Mouse (Mus musculus) forebrain, embryonic 16.5 days (tissue): ENCODE measurements around the gene Sp1. TPM values are rescaled to one million over a fixed set of nuclear protein-coding genes. Genes with fewer than 3 reads are reported as not detected.

Experiments
- ATAC-seq: fragments of 200-750 bp; cut with Nextera tagmentation; 2 replicates; pipeline ENCODE4 v1.8.0; 2017; ENCODE audit warnings: mild to moderate bottlenecking, moderate library complexity
- H3K27ac ChIP-seq: fragments of 300-500 bp; sonication (generic); 2 replicates; pipeline ENCODE4 v1.5.1; 2014; ENCODE audit warnings: low read length, control low read depth
- H3K27me3 ChIP-seq: fragments of 300-500 bp; sonication (generic); replicated peaks from 2 replicates; pipeline ENCODE4 v1.6.1; 2014; ENCODE audit warnings: low read length; ENCODE audit not compliant: control insufficient read depth, insufficient read depth
- H3K36me3 ChIP-seq: fragments of 300-500 bp; sonication (generic); 2 replicates; pipeline ENCODE4 v1.6.1; 2014; ENCODE audit not compliant: control insufficient read depth, insufficient read depth
- H3K4me1 ChIP-seq: fragments of 300-500 bp; sonication (generic); replicated peaks from 2 replicates; pipeline ENCODE4 v1.6.1; 2014; ENCODE audit warnings: low read length; ENCODE audit not compliant: control insufficient read depth, insufficient read depth
- H3K4me2 ChIP-seq: fragments of 300-500 bp; sonication (generic); 2 replicates; pipeline ENCODE4 v1.6.1; 2014; ENCODE audit warnings: mild to moderate bottlenecking, low read length, control low read depth
- H3K4me3 ChIP-seq: fragments of 300-500 bp; sonication (generic); replicated peaks from 2 replicates; pipeline ENCODE4 v1.5.1; 2014; ENCODE audit warnings: mild to moderate bottlenecking, low read length, control low read depth
- H3K9ac ChIP-seq: fragments of 300-500 bp; sonication (generic); replicated peaks from 2 replicates; pipeline ENCODE4 v1.6.1; 2014; ENCODE audit warnings: low read depth, low read length, control low read depth
- H3K9me3 ChIP-seq: fragments of 300-500 bp; sonication (generic); 2 replicates; pipeline ENCODE4 v1.6.1; 2016; ENCODE audit warnings: low read length; ENCODE audit not compliant: control insufficient read depth
- WGBS: fragments of 180-500 bp; shearing (Covaris S2); extraction: QIAGEN DNeasy Blood & Tissue Kit; methylation state at CpG from one replicate; pipeline ENCODE4 v1.1.7; 2014; 5-methylcytosine and 5-hydroxymethylcytosine counted together
- polyA plus RNA-seq: library from polyadenylated mRNA; unstranded; fragments of >200 nt; fragmentation: Nextera tagmentation; extraction: Ambion mirVana; gene quantifications from 2 replicates; pipeline ENCODE4 v1.2.1, GENCODE M21; 2015

The Sp1 gene
- polyA plus RNA-seq, 1 experiment from 2014 or later = 5.0 TPM

GRCm38 (mm10) chr15:102450928-102451327 is 45.0 kb downstream of the Sp1 start:
- no peak for ATAC-seq
- H3K9ac ChIP-seq = no peak overlapping the region
- no peak overlapping the region for H3K4me2 ChIP-seq
- H3K27ac ChIP-seq = no peak overlapping the region
- no peak overlapping the region for H3K4me3 ChIP-seq
- H3K36me3 ChIP-seq = no peaks in the 10 kb centered on the region
- no peaks in the 10 kb centered on the region for H3K27me3 ChIP-seq
- H3K4me1 ChIP-seq = no peaks in the 10 kb centered on the region
- WGBS = 23% methylated on average over 7 of the region's 7 CpGs
- no peaks in the 10 kb centered on the region for H3K9me3 ChIP-seq

- H3K4me2 ChIP-seq = no peak overlapping the region
- WGBS = 81% methylated on average over 26 of the region's 26 CpGs
- no peak overlapping the region for H3K4me3 ChIP-seq
- no peak for ATAC-seq
- no peak overlapping the region for H3K27ac ChIP-seq
- H3K36me3 ChIP-seq = no peaks in the 10 kb centered on the region
- no peaks in the 10 kb centered on the region for H3K27me3 ChIP-seq
- no peak overlapping the region for H3K9ac ChIP-seq
- H3K4me1 ChIP-seq = no peaks in the 10 kb centered on the region
- no peaks in the 10 kb centered on the region for H3K9me3 ChIP-seq
These were observed 45.9 kb downstream of the Sp1 start for GRCm38 (mm10) chr15:102451666-102452430.

DNA sequence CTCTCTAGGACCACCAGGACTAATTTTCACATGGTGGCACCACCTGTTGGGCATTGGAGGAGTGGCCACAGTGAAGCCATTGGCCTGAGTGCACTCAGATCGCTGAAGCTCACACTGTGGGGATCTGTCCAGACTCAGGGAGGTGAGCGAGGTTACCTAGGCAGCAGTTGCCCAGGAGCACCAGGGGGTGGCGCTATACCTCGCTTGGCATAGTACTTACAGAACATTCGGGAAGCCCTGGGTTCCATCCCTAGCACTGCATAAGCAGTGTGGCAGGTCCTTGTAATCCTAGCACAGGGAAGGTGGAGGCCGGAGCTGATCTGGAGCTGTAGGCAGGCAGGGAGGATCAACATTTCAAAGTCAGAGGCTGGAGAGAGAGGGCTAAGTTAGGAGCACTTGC is 50.0 kb downstream of the Sp1 start:
- no peaks in the 10 kb centered on the region for H3K9me3 ChIP-seq
- 35% methylated on average over 6 of the region's 6 CpGs for WGBS
- H3K9ac ChIP-seq = no peak overlapping the region
- no peak overlapping the region for H3K27ac ChIP-seq
- H3K4me2 ChIP-seq = no peak overlapping the region
- H3K36me3 ChIP-seq = no peaks in the 10 kb centered on the region
- peaks cover 11% of the 10 kb centered on the region for H3K4me1 ChIP-seq
- H3K4me3 ChIP-seq = no peak overlapping the region
- ATAC-seq = no peak
- no peaks in the 10 kb centered on the region for H3K27me3 ChIP-seq

DNA sequence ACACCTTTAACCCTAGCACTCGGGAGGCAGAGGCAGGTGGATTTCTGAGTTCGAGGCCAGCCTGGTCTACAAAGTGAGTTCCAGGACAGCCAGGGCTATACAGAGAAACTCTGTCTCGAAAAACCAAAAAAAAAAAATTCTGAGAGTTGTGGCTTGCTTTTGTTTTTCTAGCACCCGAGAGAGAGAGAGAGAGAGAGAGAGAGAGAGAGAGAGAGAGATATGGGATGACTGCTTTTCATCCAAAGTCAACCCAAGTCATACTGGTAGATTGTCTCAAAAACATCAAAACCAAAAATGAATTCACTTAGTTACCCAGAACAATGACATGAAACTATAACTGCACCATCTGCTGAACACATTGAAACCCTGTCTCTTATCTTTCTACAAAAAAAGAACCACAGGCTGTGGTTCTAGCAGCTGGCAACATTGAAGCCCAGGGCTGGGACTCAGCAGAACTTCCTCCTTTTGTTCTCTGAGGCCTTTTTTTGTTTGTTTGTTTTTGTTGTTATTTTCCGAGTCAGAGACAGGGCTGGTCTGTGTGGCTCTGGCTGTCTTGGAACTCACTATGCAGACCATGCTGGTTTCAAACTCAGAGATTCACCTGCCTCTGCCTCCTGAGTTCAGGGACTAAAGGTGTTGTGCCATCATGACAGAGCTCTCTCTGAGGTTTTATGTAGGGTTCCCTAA is 52.2 kb downstream of the Sp1 start:
- ATAC-seq = no peak; the same call in 1 of the 2 replicates
- WGBS = 84% methylated on average over 5 of the region's 5 CpGs

GRCm38 (mm10) chr15:102458904-102459317 is 53.0 kb downstream of the Sp1 start, which contains the start of gene Prr13:
TSS of gene Prr13 (plus strand) at chr15:102459028.
- 0% methylated on average over 19 of the region's 19 CpGs for WGBS
- H3K4me1 ChIP-seq = peaks cover 11% of the 10 kb centered on the region
- ATAC-seq = peak; percentile 89
- peak within 1 kb of the TSS; percentile 24; the same call in 1 of the 2 replicates for H3K27ac ChIP-seq
- no peaks in the 10 kb centered on the region for H3K36me3 ChIP-seq
- peak within 1 kb of the TSS; percentile 50 for H3K9ac ChIP-seq
- H3K27me3 ChIP-seq = no peaks in the 10 kb centered on the region
- no peaks in the 10 kb centered on the region for H3K9me3 ChIP-seq
- H3K4me3 ChIP-seq = peak within 1 kb of the TSS; percentile 54
- peak within 1 kb of the TSS; percentile 59 for H3K4me2 ChIP-seq

More for the DNA sequence above, 52.2 kb downstream of the Sp1 start:
- Histone ChIP-seq H3K27ac (no peak overlapping the region; the same call in 1 of the 2 replicates), H3K9ac (no peak overlapping the region), H3K9me3 (no peaks in the 10 kb centered on the region), H3K4me3 (peak overlapping the region; percentile 54), H3K36me3 (no peaks in the 10 kb centered on the region), H3K27me3 (no peaks in the 10 kb centered on the region), H3K4me1 (peaks cover 11% of the 10 kb centered on the region), H3K4me2 (peak overlapping the region; percentile 59)

- WGBS = 39% methylated on average over 6 of the region's 6 CpGs
- Histone ChIP-seq H3K4me3 (peak overlapping the region; percentile 54), H3K36me3 (no peaks in the 10 kb centered on the region), H3K4me1 (peaks cover 11% of the 10 kb centered on the region), H3K27ac (no peak overlapping the region), H3K9me3 (no peaks in the 10 kb centered on the region), H3K27me3 (no peaks in the 10 kb centered on the region), H3K9ac (peak overlapping the region; percentile 50), H3K4me2 (peak overlapping the region; percentile 59)
- no peak for ATAC-seq
These were observed 53.4 kb downstream of the Sp1 start for GRCm38 (mm10) chr15:102459381-102459780.

- no peak overlapping the region for H3K27ac ChIP-seq
- no peak overlapping the region for H3K9ac ChIP-seq
- ATAC-seq = no peak
- peaks cover 11% of the 10 kb centered on the region for H3K4me1 ChIP-seq
- no peak overlapping the region for H3K4me3 ChIP-seq
- H3K9me3 ChIP-seq = no peaks in the 10 kb centered on the region
- H3K36me3 ChIP-seq = no peaks in the 10 kb centered on the region
- no peaks in the 10 kb centered on the region for H3K27me3 ChIP-seq
- no peak overlapping the region for H3K4me2 ChIP-seq
- 65% methylated on average over 5 of the region's 5 CpGs for WGBS
These were observed 53.9 kb downstream of the Sp1 start for GRCm38 (mm10) chr15:102459847-102460246.

- Histone ChIP-seq H3K9ac (no peak overlapping the region), H3K27ac (no peak overlapping the region), H3K4me2 (no peak overlapping the region), H3K4me3 (no peak overlapping the region), H3K36me3 (no peaks in the 10 kb centered on the region), H3K9me3 (no peaks in the 10 kb centered on the region), H3K27me3 (no peaks in the 10 kb centered on the region), H3K4me1 (peaks cover 11% of the 10 kb centered on the region)
- WGBS = 82% methylated on average over 12 of the region's 12 CpGs
- no peak for ATAC-seq
These were observed 54.5 kb downstream of the Sp1 start for GRCm38 (mm10) chr15:102460409-102460808.

- Histone ChIP-seq H3K9me3 (no peaks in the 10 kb centered on the region), H3K4me3 (no peak overlapping the region), H3K9ac (no peak overlapping the region), H3K36me3 (no peaks in the 10 kb centered on the region), H3K27me3 (no peaks in the 10 kb centered on the region), H3K4me1 (peaks cover 11% of the 10 kb centered on the region), H3K27ac (no peak overlapping the region), H3K4me2 (no peak overlapping the region)
- WGBS = 76% methylated on average over 4 of the region's 4 CpGs
- ATAC-seq = no peak
These were observed 55.0 kb downstream of the Sp1 start for GRCm38 (mm10) chr15:102460971-102461370.
